Mouse (Mus musculus) CD4-positive, CD25-positive, alpha-beta regulatory T cell, adult 4 months (primary cell): ENCODE measurements around the gene Sphkap. TPM values are rescaled to one million over a fixed set of nuclear protein-coding genes. Genes with fewer than 3 reads are reported as not detected.

Source experiments
- ATAC-seq: one replicate; pipeline ENCODE4 v1.8.0; 2017
- polyA plus RNA-seq, 2 experiments: library from polyadenylated mRNA; unstranded; fragments of 100-300 nt; shearing (Covaris generic); gene quantifications; one replicate each; pipeline ENCODE4 v1.2.1; 2017

The Sphkap gene
- polyA plus RNA-seq, 2 experiments from 2014 or later = not detected

GRCm38 (mm10) chr1:83285866-83286265 lies 122.1 kb downstream of the Sphkap start:
- no peak for ATAC-seq

- no peak for ATAC-seq
Measured at GRCm38 (mm10) chr1:83277044-83277443, 131.0 kb downstream of the Sphkap start.

GRCm38 (mm10) chr1:83276637-83277036 lies 131.4 kb downstream of the Sphkap start:
- no peak for ATAC-seq

- ATAC-seq = no peak
Measured at GRCm38 (mm10) chr1:83251746-83252145, 156.3 kb downstream of the Sphkap start.

GRCm38 (mm10) chr1:83248235-83248746 lies 159.7 kb downstream of the Sphkap start:
- no peak for ATAC-seq

GRCm38 (mm10) chr1:83227946-83228345 lies 180.1 kb downstream of the Sphkap start:
- ATAC-seq = no peak

GRCm38 (mm10) chr1:83224423-83224960 lies 183.5 kb downstream of the Sphkap start:
- no peak for ATAC-seq

- no peak for ATAC-seq
Measured at GRCm38 (mm10) chr1:83223072-83223471, 184.9 kb downstream of the Sphkap start.

- ATAC-seq = no peak
Measured at GRCm38 (mm10) chr1:83218260-83218659, 189.7 kb downstream of the Sphkap start.

GRCm38 (mm10) chr1:83209981-83210380 lies 198.0 kb downstream of the Sphkap start:
- no peak for ATAC-seq

Other genes with a start within 250 kb of the Sphkap start
- not detected for gene Daw1, start 248.4 kb downstream of the Sphkap start, polyA plus RNA-seq